Mouse (Mus musculus) C2C12 (cell line): ENCODE results near the gene Galr3.

ENCODE experiments used
- CEBPB ChIP-seq: IDR thresholded peaks from one replicate; pipeline ENCODE4 v1.6.1; 2011; ENCODE audit warnings: low read depth, mild to moderate bottlenecking, control low read depth, moderate library complexity
- CTCF ChIP-seq: IDR thresholded peaks from one replicate; pipeline ENCODE4 v1.5.1; 2011; ENCODE audit not compliant: control insufficient read depth, insufficient read depth, insufficient read length
- MAX ChIP-seq: IDR thresholded peaks from one replicate; pipeline ENCODE4 v1.6.1; 2011; ENCODE audit warnings: mild to moderate bottlenecking, control low read depth
- MYOD1 ChIP-seq: IDR thresholded peaks from one replicate; pipeline ENCODE4 v1.6.1; 2011; ENCODE audit warnings: low read depth; ENCODE audit not compliant: control insufficient read depth, insufficient read length
- MYOG ChIP-seq: IDR thresholded peaks from one replicate; pipeline ENCODE4 v1.6.1; 2011; ENCODE audit not compliant: control insufficient read depth, insufficient read length; ENCODE audit errors: extremely low read depth
- USF1 ChIP-seq: IDR thresholded peaks from one replicate; pipeline ENCODE4 v1.6.1; 2011; ENCODE audit warnings: low read depth, mild to moderate bottlenecking, control low read depth, moderate library complexity

- TF ChIP-seq CEBPB (no peak), MYOD1 (no peak), CTCF (no peak), MYOG (no peak), MAX (no peak), USF1 (no peak)
These were observed 45.0 kb upstream of the Galr3 start for GRCm38 (mm10) chr15:78996663-78997062.
